Mouse (Mus musculus): ENCODE results near the gene Ccdc120.
"Not testable (repeated sequence)": the region's sequence is repeated elsewhere in the genome, so short reads cannot be mapped to it uniquely, and the experiment has no call there.

The Ccdc120 gene

DNA sequence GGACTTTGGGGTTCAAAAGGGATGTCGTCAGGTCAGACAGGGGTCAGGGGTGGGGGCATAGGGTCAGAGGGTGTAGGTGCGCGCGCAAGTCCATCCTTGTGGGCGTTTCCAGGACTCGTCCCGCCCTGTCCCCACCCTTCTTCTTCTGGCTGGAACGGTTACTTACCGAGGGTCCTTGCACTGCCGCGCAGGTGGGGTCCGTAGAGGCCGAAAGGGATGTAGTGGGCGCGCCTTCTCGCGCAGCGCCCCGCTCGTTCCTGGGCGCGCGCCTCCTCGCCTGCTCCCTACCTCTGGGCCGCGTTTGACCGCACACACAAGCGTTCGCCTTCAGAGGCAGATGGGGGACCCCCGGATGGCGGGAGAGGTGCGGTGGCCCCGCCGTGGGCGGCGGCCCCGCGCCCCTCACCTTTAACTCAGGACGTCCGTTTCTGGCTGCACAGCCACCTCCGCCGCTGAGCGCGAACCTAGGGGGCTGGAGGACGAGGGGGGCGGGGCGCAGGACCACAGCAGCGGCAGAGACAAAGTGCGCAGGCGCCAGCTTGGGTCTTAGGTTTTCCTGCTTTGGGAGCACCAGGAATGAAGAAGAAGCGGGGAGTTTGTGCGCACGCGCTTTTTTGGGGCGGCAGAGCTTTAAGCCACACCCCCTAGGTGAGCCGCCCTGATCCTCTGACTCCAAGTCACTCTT lies at the start of gene Ccdc120:
Gene Ccdc120, minus strand, starts transcription at position 474 of the 685 bp plus-strand sequence.
- peak; percentile 85 for DNase-seq

DNA sequence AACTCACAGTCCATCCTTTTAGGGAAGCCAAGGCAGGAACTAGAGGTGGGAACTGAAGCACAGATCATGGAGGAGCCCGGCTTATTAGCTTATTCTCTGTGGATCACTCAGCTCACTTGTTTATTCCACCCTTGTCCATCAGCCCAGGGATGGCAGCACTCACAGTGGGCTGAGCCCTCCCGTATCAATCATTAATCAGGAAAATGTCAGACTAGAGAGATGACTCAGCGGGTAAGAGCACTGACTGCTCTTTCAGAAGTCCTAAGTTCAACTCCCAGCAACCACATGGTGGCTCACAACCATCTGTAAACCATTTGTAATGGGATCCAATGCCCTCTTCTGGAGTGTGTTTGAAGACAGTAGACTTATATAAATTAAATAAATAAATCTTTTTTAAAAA lies 46.6 kb upstream of the Ccdc120 start:
- no peak for DNase-seq

DNA sequence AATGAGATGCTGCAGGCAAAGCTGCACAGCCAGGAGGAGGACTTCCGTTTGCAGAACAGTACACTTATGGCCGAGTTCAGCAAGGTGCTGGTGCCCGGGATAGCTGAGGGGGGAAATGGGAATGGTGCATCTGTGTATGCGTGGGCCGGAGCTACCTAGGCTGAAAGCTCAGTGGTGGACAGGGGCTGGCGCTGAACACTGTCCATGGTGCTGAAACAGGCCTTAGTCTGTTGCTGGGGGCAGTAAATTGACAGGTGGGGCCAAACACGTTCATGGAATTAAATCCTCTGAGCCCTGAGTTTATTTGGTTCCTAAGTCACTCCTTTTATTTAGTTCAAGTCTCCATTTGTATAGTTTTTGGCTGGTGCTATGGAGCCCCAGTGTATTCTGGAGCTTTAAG lies 44.3 kb upstream of the Ccdc120 start:
- no peak for DNase-seq

DNA sequence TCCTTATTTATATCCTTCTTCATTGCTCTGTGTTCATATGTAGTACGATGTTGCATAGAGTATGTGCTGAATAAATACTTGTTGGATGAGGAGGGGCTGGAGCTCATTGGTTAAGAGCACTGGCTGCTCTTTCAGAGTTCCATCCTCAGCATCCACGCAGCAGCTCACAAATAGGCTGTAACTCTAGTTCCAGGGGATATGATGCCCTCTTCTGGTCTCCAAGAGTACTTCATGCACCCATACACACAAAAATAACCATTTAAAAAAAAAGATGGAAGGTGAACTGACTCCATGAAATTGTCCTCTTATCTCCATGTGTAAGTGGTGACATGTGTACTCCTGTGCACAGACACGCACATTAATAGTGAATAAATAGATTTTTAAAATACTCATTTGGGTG lies 42.7 kb upstream of the Ccdc120 start:
- DNase-seq, result peak; percentile 22

DNA sequence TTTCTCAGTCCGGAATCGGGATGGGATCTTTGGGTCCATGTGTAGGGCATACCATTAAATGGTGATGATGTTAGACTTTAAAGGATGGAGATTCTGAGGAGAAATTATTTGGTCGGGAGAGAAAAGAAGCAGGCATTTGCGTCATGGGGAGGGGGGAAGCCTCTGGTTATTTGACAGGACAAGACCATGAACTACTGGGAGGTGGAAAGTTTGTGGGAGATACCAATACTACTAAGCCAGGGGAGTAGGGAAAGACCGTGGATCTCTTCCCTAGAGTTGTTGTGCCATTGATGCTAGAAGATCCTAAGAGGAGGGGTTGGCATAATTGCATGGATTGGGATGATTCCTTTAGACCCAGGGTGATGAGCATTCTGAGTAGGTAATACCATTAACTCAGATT lies 39.6 kb upstream of the Ccdc120 start:
- peak; percentile 45 for DNase-seq

DNA sequence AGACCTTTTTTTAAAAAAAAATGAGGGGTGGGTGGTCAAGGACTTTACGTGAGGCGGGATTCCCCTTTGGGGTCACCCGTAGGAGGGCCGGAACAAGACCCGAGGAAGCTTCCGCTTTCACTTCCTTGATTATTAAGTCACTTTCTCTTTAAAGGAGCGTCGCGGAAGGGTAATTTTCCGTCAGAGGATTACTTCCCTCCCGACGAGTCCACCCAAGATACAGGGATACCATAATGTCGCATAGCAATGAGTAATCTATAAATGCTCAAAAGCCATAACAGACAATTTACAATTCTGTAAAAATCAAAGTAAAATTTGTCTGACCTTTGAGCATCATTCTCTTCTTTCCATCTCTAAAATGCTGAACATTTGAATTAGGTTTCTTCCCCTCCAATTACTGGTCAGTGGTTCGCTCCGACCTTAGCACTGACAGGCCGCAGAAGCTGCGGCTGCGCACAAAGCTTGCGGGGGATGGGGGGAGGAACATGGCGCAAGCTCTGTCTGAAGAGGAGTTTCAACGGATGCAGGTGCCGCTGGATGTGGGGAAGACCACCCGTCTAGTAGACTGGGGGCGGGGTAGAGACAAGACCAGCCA lies 38.9 kb upstream of the Ccdc120 start, which contains the start of gene Gripap1:
Gene Gripap1, plus strand, starts transcription at position 224 of the 595 bp plus-strand sequence.
- peak; percentile 84 for DNase-seq

DNA sequence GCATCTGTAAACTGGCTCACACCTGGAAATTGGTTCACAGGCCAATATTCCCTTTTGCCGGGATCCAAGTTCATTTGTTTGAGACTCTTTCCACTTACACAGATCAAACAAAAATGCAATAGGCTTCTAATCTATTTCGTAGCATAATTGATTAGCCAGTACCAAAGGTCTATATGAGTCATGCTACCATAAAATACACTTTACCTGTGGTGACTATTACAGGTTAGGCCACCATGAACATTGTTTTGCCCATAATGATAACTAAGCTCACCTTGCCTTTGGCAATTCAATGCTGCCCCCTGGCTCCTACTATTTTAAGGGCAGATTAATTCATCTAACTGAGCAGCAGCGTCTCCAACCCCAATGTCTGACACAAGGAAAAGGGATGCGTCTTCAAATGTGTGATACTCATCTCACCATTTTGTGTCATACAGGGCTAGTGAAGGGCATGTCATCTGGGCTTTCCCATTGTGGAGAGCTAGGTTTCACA lies 31.9 kb upstream of the Ccdc120 start:
- DNase-seq, result no peak

DNA sequence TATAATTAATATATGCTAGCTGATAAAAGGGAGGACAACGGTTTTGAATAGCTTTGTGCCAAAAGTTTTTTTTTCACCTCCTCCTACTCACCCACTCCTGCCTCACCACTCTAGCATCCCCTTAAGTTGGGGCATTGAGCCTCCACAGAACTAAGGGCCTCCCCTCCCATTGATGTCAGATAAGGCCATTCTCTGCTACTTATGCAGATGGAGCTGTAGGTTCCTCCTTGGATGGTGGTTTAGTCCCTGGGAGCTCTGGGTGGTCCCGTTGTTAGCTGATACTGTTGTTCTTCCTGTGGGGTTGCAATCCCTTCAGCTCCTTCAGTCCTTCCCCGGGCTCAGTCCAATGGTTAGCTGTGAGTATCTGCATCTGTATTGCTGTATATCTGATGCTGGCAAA lies 28.6 kb upstream of the Ccdc120 start:
- no peak for DNase-seq

DNA sequence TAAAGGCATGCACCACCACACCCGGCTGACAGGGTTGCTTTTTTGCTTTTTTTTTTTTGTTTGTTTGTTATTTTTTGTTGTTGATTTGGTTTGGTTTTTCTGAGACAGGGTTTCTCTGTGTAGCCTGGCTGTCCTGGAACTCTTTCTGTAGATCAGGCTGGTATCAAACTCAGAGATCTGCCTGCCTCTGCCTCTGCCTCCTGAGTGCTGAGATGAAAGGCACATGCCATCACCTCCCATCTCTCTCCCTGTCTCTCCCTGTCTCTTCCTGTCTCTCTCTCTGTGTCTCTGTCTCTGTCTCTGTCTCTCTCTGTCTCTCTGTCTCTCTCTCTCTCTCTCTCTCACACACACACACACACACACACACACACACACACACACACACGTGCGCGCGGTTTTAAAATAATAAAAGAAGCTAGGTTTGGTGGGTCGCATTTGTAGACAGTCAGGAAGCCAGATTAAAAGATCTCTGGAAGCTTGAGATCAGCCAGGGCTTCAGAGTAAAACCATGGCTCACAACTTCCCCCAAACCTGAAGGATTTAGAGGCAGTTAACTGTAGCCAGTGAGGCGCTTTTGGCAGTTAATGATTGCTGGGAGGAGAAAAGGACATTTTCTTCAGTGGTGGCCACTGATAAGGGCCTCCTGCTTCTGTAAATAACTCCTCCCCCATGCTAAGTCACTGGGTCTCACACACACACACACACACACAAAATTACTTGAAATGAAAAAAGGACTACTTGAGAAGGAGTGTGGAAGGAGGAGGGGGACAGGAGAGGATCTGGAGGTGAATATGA lies 27.9 kb upstream of the Ccdc120 start:
- DNase-seq, result no peak

DNA sequence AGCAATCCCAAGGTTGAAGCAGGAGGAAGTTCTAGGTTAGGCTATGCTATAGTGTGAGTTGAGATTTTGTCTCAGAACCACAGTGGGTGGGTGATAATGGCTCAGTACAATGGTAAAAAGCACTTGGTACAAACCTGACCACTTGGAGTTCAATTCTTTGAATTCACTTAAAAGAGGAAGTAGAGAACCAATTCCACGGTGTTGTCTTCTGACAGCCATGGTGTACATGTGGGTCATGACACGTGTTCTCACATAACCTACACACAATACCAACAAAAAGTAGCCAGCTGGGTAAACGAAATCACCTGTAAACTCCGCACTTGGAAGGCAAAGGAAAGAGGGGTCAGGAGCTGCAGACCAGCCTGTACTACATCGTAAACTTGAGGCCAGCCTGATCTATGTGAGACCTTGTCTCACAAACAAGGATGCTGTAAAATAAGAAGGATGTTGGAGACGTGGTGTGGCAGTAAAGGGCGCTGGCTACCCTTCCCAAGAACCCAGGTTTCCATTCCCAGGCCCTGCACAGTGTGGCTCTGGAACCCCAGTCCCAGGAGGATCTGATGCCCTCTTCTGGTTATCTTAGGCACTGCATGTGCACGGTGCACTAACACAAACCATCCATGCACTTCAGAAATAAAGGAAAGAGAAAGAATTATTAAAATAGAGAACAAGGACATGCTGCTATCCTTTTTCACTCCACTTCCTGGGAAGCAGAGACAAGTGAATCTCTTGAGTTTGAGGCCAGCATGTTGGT lies 25.8 kb upstream of the Ccdc120 start:
- DNase-seq, result peak; percentile 68

DNA sequence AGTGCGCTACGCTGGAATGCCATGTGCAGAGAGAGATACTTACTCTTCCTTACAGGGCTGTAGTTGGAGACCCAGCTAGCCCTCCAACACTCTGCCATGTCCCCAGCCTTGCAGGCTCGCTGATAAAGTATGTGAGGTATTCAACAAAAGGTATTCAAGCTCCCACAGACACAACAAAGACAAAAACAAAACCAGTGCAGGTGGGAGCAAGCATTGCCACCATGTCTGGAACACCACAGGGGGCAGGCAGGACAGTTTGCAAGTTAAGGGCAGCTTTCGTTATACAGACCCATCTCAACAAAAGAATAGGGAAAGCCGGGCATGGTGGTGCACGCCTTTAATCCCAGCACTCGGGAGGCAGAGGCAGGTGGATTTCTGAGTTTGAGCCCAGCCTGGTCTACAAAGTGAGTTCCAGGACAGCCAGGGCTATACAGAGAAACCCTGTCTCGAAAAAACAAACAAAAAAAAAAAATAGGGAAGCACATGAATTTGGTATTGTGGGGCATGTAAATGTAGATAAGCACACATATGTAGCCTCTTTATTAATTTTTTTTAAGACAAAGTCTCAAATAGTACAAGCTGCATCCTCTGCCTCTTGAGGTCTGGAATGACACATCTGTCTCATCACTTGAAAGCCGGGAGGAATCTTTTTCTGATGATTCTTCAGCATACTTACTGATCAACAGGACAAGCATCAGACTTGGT lies 24.9 kb upstream of the Ccdc120 start:
- DNase-seq, result no peak

DNA sequence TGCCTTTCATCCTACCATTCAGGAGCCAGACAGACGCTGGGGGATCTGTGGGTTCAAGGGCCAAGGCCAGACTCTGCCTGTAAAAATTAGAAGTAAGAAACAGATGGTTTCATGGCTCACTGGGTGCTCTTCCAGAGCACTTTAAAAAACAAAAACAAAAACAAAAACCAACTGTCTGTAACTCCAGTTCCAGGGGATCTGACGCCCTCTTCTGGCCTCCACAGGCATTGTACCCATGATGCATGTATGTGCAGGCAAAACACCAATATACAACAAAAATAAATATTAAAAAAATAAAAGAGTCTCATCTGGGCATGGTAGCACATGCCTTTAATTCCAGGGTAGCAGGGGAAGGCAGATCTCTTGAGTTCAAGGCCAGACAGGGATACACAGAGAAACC lies 22.1 kb upstream of the Ccdc120 start:
- DNase-seq, result peak; percentile 43

DNA sequence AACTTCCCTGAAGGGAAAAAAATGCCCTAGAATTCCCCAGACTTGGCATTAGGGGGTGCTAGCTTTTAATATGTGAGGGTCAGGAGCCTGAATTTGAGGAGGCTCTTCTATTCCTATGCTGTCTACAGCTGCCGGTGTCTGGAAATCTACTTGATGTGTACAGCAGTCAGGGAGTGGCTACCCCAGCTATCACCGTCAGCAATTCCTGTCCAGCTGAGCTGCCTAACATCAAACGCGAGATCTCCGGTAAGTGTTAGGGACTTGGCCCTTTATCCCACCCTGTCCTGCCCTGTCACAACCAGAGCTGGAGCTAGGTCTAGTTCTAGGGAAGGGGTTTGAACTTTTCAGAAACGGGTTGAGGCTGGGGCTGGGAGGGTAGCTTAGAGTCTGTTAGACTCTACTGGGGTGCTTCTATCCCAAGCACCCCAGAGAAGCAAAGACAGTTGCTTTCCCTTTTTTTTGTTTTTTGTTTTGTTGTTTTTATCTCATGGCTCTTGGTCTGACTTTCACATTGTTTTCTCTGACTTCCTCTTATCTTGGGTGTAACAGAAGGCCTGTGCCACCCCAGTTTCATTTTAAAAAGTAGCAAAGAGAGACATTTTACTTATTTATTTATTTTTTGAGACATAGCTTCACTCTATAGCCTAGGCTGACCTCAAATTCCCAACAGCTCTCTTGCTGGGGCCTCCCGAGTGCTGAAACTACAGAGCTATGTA lies 18.8 kb upstream of the Ccdc120 start:
- no peak for DNase-seq

DNA sequence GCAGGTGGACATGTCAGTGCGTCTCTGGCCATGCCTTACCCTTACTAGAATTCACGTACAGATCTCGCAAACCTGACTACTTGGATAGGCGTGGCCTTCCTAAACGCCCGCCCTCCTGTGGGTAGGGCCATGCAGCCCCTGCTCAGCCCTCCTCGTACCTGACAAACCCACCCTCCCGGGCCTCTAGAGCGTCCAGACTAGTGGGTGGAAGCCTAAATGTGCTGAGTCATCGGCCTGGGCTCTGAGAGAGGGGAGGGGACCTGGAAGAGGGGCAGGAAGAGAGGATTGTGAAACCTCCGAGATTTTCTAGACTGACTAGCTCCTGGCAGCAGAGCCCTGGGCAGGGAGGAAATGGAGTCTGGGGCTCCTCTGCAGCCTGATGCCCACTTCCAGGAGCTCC lies 15.1 kb upstream of the Ccdc120 start:
- DNase-seq, result peak; percentile 24

DNA sequence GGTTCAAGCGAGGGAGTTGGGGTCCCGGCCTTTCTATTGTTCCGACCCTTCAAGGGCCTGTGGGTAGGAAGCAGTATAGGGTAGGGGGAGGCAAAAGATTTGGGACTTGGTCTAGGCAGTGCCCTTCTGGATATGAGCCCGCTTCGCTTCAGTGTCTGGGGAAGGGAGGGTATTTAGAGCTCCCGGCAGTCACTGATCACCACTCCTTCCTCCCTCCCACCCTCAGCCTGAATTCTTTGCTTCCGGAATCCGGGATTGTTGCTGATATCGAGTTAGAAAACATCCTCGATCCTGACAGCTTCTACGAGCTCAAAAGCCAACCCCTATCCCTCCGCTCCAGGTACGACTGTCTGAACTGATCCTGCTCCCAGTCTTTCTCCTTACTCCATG lies 14.6 kb upstream of the Ccdc120 start:
- DNase-seq, result no peak

DNA sequence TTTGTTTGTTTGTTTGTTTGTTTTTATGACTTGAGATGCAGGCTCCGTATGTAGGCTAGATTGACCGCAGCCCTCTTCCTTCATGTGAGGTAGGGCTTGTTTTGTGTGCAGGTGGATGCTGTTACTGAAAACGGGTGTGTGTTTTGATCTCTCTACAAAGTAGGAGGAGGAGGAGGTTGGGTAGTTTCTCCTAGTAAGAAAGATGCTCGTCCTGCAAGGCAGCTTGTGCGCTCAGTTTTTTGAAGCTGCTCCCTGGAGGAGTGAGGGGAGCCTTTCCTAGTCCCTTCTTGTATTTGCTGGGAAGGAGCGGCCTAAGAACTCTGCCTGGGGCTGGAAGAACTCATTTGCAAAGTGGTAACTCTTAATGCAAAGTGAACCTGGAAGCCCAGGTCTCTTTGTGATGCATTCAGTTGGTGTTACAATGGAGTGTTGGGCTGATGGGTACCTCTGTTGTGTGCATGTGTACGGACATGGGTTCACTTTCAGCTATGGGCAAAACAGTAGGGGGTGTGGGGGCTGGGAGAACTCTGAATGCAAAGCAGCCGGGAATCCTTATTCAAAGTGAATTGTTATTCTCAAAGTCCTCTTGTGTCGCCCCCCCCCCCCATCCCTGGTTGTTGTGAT lies 14.1 kb upstream of the Ccdc120 start:
- DNase-seq, result no peak

DNA sequence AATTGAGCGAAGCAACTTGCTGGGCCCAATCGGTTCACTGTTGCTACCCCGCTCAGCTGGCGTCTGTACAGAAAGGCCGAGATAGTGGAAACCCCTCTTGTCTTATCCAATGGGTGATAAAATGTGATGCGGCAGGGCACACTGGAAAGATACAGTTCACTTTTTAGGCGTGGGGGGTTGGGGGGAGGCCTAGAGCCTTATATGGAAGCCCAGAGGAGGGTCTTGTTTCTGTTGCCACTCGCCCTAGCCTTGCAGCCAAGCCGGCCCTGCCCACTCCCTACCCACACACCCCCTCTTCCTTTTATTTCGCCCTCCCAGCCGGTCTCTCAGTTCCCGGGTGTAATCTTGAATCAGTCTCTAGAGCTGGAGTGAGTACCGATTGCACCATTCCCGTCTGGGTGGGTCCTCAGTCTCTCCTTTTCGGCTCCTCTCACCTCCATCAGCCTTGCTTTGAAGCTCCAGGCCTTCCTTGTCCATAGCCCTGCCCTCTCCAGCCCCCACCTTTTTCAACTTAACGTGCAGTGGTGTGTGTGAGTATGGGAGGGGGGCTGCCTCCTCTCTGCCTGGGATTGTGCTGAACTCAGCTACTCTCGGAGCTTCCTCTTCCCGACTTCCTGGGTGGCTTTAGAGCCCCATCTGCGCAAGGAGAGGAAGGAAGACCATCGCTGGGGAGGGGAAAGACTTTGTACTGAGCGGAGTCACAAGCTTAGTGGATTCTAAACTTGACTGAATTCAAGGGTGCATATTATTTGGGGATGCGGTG lies 13.1 kb upstream of the Ccdc120 start:
- DNase-seq, result no peak

DNA sequence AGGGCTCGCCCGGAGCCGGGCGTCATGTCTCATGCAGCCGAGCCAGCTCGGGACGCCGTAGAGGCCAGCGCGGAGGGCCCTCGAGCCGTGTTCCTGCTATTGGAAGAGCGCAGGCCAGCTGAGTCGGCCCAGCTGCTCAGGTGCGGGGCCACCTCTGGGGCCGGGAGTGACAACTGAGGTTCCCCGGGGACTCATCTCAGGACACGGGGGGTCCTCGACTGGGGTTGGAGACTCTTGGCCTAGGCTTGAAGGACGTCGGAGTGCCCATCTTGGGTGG lies 12.2 kb upstream of the Ccdc120 start:
- no peak for DNase-seq

DNA sequence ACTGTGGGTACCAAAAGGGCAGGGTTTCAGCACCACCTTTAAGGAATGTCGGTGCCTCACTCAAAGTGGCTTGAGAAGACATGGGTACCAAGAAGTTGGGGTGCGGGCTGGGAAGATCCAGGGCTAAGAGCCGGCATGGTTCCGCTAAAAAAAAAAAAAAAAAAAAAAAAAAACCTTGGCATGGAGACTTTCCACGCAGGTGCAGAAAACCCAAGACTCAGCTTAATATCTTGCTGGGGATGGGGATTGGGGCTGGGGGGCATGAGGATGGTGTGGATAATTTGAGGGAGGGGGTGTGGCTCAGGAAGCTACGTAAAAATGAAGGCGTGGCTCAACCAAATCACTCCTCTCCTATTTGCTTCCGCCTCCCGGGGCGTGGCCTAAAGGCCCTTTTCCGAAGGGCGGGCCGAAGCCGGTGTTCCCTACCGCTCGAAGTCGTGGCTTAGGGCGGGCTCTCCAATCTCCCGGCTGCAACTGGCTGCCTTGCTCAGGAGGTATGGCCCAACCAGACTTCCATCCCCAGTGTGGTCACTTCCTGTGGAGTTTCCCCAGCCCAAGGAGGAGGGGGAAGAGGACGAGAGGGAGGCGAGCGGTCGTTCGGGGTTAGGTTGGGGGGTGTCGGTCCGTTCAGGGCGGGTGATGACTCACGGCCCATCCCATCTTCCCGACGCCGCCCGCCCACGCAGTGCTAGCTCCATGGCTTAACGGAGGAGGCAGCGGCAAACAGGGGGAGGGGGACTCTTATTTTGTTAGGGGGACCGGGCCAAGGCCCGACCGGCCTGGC lies 11.6 kb upstream of the Ccdc120 start, which contains the start of gene Tfe3:
Gene Tfe3, plus strand, starts transcription at position 424 of the 784 bp plus-strand sequence.
- DNase-seq, result peak; percentile 93

DNA sequence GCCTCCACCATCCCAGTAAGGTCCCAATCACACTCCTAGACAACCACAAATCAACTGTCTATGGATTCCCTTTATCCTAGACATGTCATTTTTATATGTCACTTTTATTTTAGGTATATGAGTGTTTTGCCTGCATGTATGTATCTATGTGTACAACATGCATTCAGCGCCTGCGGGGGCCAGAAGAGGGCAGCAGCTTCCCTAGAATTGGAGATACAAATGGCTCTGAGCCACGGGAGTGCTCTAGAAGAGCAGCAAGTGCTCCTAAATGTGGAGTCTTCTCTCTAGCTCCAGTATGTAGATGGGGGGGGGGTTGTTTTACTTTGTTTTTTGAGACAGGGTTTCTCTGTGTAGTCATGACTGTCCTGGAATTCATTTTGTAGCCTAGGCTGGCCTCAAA lies 2.9 kb upstream of the Ccdc120 start:
- DNase-seq, result not testable (repeated sequence)
